Mouse (Mus musculus): Measurements from ENCODE around the gene Dbn1.

DNA sequence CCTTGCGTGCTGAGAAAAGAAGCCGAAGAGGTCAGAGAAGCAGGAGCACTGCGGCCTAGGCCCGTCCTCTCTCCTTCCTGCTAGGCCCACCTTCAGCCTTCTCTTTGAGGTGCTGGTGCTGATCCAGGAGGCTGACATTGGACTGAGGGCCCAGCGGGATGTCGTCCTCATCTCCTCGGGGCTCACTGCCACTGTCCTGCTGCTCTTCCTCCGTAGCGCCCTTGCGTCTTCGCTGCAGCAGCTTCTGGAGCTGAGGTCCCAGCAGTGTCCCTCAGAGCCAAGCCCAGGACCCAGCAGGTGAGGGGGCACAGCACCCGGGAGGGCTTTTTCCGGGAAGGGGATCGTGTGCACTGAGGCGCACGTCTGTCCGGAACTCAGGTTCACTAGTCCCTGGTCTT is 47.9 kb upstream of the Dbn1 start:
- TF ChIP-seq CTCF (conservative IDR thresholded peaks at IDR 0.05 in 1 of 2, IDR thresholded peaks at IDR 0.05 in 1 of 2; ENCODE audit: low read depth in 2 of 2, low read length in 2 of 2) (no peak), GABPA (IDR thresholded peaks at IDR 0.05; ENCODE audit: insufficient replicate concordance, low read depth, low read length) (no peak), POLR2A (IDR thresholded peaks at IDR 0.05; ENCODE audit: low read depth, low read length) (no peak), USF1 (IDR thresholded peaks at IDR 0.05; ENCODE audit: low read depth, low read length) (no peak), EP300 (IDR thresholded peaks at IDR 0.05; ENCODE audit: low read length) (no peak), SMC3 (IDR thresholded peaks at IDR 0.05; ENCODE audit: low read depth, low read length) (no peak)
